Mouse (Mus musculus) adrenal gland, postnatal 36 days (tissue): Measurements from ENCODE around the gene Myoc. TPM values are rescaled to one million over a fixed set of nuclear protein-coding genes. Genes with fewer than 3 reads are reported as not detected.
A peak's percentile ranks its signal among the peaks of the same experiment; 100 is the strongest.

Experiments
- DNase-seq, 2 experiments: peaks; one replicate each; pipeline ENCODE4 v3.0.0; 2021; ENCODE audit warnings: mixed read lengths in 1 of 2
- microRNA-seq: library from miRNA; unstranded; fragments of <30 nt; microRNA quantifications from one replicate; pipeline ENCODE4 v1.2.0, GENCODE M21; 2021
- total RNA-seq, 2 experiments: library from RNA; stranded (reverse); gene quantifications; 2 replicates each; pipeline ENCODE4 v1.2.3; 2021

Gene Myoc
- total RNA-seq, 2 experiments from 2014 or later, result 2.5 to 3.3 TPM

DNA sequence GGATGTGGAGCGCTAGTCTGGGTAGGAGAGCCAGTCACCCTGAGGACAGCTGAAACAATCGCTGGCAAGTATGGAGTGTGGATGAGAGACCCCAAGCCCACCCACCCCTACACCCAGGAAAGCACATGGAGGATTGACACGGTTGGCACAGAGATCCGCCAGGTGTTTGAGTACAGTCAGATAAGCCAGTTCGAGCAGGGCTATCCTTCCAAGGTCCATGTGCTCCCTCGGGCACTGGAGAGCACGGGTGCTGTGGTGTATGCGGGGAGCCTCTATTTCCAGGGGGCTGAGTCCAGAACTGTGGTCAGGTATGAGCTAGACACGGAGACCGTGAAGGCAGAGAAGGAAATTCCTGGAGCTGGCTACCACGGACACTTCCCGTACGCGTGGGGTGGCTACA lies 9.5 kb downstream of the Myoc start:
- no peak for DNase-seq

DNA sequence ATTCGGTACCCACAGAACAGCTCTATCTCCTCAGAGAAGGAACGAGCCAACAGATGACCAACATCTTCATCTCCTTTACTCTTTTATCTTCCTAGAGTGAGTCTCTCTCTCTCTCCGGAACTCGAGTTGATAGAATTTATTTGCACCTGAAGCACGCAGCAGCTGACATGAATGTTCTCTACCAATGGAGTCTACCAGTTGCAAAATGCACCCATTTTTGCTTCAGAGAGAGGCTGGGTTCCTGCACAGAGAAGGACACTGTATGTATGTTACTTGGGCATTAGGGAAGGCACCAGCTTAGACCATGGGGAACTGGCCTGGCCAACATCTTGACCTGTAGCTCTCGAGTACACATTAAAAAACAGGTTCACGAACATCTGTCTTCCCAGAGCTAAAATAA lies 19.2 kb downstream of the Myoc start, which contains the start of gene Myocos:
TSS of gene Myocos (minus strand) at position 101 of the 400 bp plus-strand sequence.
- DNase-seq, result no peak

DNA sequence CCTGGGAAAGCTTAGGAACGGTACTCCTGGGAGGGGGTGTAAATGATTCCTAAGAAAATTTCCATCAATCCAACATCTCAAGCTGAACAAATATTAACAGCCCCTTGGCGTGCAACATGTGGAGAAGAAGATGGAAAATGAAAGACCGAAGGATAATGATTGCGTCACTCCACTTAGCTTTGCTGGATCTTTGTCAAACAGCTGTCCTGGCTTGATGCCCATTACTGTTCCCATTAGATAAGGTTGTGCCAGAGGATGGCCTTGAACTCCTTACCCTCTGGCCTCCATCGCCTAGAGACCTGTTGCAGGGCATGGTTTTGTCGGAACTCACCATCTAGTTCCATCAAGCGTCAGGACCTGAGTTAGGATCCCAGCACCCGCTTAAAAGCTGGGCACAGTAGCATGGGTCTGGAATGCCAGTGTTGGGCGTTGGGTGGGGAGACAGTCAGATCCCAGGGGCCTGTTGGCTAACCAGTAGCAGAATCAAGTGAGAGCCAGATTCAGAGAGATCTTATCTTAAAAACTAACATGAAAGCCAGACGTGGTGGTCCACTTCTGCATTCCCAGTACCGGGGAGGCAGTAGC lies 21.4 kb downstream of the Myoc start:
- peak; percentile 27 to 52 for DNase-seq

DNA sequence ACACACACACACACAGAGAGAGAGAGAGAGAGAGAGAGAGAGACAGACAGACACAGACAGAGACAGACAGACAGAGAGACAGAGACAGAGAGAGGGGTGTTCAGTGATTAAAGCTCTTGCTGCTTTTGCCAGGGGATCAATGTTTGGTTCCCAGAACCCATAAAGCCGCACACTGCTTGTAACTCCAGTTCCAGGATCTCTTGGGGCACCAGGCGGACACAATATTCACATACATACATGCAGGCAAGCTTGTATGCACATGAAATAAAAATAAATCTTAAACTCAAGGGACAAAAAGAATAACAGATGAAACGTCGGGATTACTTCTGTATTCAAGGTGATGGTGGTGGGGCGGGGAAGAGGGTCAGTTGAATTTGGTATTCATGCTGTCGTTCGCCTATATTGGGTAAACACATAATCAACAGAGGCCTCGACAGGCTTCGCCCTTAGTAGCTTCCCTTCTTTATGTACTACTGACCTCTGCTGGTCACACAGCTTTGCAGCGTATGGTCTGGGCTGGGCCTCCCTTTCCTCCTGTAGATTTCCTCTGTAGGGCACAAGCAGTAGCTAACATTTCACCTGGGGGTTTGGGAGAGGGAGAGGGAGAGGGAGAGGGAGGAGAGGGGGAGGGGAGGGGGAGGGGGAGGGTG lies 26.0 kb downstream of the Myoc start:
- DNase-seq, result peak; percentile 76 to 80

DNA sequence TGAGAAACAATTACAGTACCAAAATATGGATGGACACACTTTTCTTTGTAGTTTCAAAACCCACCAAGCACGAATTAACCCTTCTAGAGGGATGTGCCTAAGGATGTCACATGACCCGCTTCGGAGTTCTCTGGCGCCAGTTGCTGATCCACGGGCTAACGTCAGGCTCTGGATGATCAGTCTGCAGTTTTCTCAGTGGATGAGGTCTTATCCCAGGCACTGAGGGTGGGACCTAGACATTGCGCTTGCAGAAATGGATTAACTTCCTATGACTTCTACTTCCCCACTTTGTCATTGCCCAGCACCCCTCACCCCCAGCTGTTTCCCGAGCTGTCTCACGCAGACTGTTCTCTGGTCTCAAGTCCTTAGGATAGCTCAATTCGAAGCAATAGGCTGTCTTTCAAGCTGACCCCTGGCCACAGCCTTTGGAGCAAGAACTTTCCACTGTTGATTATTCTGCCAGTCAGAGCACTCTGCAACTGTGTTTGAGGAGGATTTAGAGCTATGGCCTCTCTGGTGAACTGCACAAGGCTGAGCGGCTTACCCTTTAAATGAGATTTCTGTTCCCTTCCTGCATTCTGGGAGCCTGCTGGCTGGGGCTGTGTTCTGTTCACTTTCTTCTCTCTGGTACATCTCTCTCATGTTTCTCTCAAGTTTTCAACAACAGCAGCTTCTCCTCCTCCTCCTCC lies 26.7 kb downstream of the Myoc start:
- no peak for DNase-seq

DNA sequence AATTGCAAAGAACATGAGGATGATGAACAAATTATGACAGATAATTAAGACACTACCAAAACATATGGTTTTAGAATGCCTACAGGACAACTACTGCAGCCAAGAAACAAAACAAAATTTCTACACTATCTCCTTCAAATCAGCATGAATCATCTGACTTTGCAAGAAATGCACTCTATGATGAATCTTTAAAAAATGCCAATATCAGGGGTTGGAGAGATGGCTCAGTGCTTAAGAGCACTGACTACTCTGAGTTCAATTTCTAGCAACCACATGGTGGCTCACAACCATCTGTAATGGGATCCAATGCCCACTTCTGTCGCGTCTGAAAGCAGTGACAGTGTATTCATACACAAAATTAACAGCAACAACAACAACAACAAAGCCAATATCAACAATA lies 54.8 kb downstream of the Myoc start:
- no peak for DNase-seq

DNA sequence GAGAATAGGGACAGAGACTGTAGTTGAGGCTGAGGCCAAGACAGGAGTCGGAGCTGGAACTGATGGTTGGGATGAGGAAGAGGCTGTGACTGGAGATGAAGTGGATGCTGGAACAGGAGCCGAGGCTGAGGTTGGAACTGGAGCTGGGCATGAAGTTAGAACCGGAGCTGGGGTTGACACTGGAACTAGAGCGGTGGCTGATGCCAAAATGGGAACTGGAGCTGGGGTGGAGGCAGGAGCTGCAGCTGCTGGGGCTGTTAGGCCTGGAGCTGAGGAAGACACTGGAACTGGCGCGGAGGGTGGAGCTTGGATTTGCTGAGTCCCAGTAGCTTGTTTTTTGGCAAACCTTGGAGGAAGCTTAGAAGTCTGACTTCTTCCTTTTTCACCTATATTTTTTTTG lies 58.9 kb downstream of the Myoc start:
- no peak for DNase-seq

Small RNAs within 50 kb of the gene (microRNA-seq; reads per million reads assigned to microRNA genes)
- gene Gm27616, result not detected

Other genes starting within 250 kb of the Myoc start
- gene Dnm3, start 161.1 kb upstream of the Myoc start, total RNA-seq, result 10 to 100 TPM in 1 of 2 experiments, 1 to 10 TPM in 1; 7.9 to 17.7 TPM
- gene Mettl13, start 90.6 kb upstream of the Myoc start, total RNA-seq, result 10 to 100 TPM; 15.5 to 18.4 TPM
- gene Vamp4, start 68.6 kb upstream of the Myoc start, total RNA-seq, result 10 to 100 TPM; 41.4 to 41.6 TPM
- gene Myocos, start 19.1 kb downstream of the Myoc start, total RNA-seq, result not detected
- 100 to 1,000 TPM; 148 to 161 TPM for gene Prrc2c, start 101.4 kb downstream of the Myoc start, total RNA-seq
- gene Fmo4, start 174.8 kb downstream of the Myoc start, total RNA-seq, result 1 to 10 TPM in 1 of 2 experiments, under 1 TPM in 1; 0.93 to 1.1 TPM
- 100 to 1,000 TPM; 158 to 352 TPM for gene Fmo1, start 227.5 kb downstream of the Myoc start, total RNA-seq